Mouse (Mus musculus) heart, embryonic 15.5 days (tissue): ENCODE measurements around the gene Pakap. TPM values are rescaled to one million over a fixed set of nuclear protein-coding genes. Genes with fewer than 3 reads are reported as not detected.

ENCODE experiments used
- ATAC-seq: fragments of 200-750 bp; cut with Nextera tagmentation; replicated peaks from 2 replicates; pipeline ENCODE4 v1.8.0; 2017; ENCODE audit warnings: low read depth, moderate TSS enrichment; ENCODE audit not compliant: insufficient number of reproducible peaks, insufficient read depth, low FRiP score
- H3K27ac ChIP-seq: fragments of 300-500 bp; sonication (generic); 2 replicates; pipeline ENCODE4 v1.5.1; 2015; ENCODE audit warnings: mild to moderate bottlenecking, inconsistent platforms
- H3K27me3 ChIP-seq: fragments of 300-500 bp; sonication (generic); 2 replicates; pipeline ENCODE4 v1.6.1; 2015; ENCODE audit warnings: inconsistent platforms
- H3K36me3 ChIP-seq: fragments of 300-500 bp; sonication (generic); 2 replicates; pipeline ENCODE4 v1.6.1; 2015; ENCODE audit warnings: mild to moderate bottlenecking, inconsistent platforms
- H3K4me1 ChIP-seq: fragments of 300-500 bp; sonication (generic); replicated peaks from 2 replicates; pipeline ENCODE4 v1.6.1; 2015; ENCODE audit warnings: inconsistent platforms
- H3K4me2 ChIP-seq: fragments of 300-500 bp; sonication (generic); 2 replicates; pipeline ENCODE4 v1.6.1; 2015; ENCODE audit warnings: inconsistent platforms, mild to moderate bottlenecking, moderate library complexity
- H3K4me3 ChIP-seq: fragments of 300-500 bp; sonication (generic); 2 replicates; pipeline ENCODE4 v1.5.1; 2015; ENCODE audit warnings: mild to moderate bottlenecking, inconsistent platforms
- H3K9ac ChIP-seq: fragments of 300-500 bp; sonication (generic); 2 replicates; pipeline ENCODE4 v1.6.1; 2015; ENCODE audit warnings: mild to moderate bottlenecking, inconsistent platforms
- H3K9me3 ChIP-seq: fragments of 300-500 bp; sonication (generic); replicated peaks from 2 replicates; pipeline ENCODE4 v1.6.1; 2016; ENCODE audit warnings: inconsistent platforms
- WGBS: fragments of 180-500 bp; shearing (Covaris S2); methylation state at CpG from one replicate; pipeline ENCODE4 v1.1.7; 2015; ENCODE audit warnings: mixed read lengths; 5-methylcytosine and 5-hydroxymethylcytosine counted together
- polyA plus RNA-seq: library from polyadenylated mRNA; unstranded; fragments of >200 nt; fragmentation: Nextera tagmentation; extraction: Ambion mirVana; gene quantifications from 2 replicates; pipeline ENCODE4 v1.2.1, GENCODE M21; 2015

Pakap gene
- polyA plus RNA-seq, 1 experiment from 2014 or later: 57.8 TPM

GRCm38 (mm10) chr4:57788709-57789108 lies 220.7 kb downstream of the Pakap start:
- no peak overlapping the region for H3K27ac ChIP-seq
- H3K4me2 ChIP-seq: no peak overlapping the region
- no peak for ATAC-seq
- H3K36me3 ChIP-seq: no peaks in the 10 kb centered on the region
- no peak overlapping the region for H3K9ac ChIP-seq
- WGBS: 62% methylated on average over 5 of the region's 5 CpGs
- H3K27me3 ChIP-seq: no peaks in the 10 kb centered on the region
- peaks cover 38% of the 10 kb centered on the region for H3K4me1 ChIP-seq
- H3K4me3 ChIP-seq: no peak overlapping the region
- no peaks in the 10 kb centered on the region for H3K9me3 ChIP-seq

GRCm38 (mm10) chr4:57789118-57789517 lies 221.1 kb downstream of the Pakap start:
- no peaks in the 10 kb centered on the region for H3K9me3 ChIP-seq
- no peak for ATAC-seq
- no peaks in the 10 kb centered on the region for H3K27me3 ChIP-seq
- H3K4me1 ChIP-seq: peaks cover 38% of the 10 kb centered on the region
- no peaks in the 10 kb centered on the region for H3K36me3 ChIP-seq
- H3K4me3 ChIP-seq: no peak overlapping the region
- H3K4me2 ChIP-seq: no peak overlapping the region
- no peak overlapping the region for H3K9ac ChIP-seq
- 0 out of 2 replicates have a peak overlapping the region, but pooled peaks have one; percentile 5 for H3K27ac ChIP-seq

- H3K27ac ChIP-seq: peak overlapping the region; percentile 64
- no peak overlapping the region for H3K4me3 ChIP-seq
- peaks cover 44% of the 10 kb centered on the region for H3K4me1 ChIP-seq
- no peak for ATAC-seq
- H3K36me3 ChIP-seq: no peaks in the 10 kb centered on the region
- no peaks in the 10 kb centered on the region for H3K27me3 ChIP-seq
- H3K4me2 ChIP-seq: no peak overlapping the region
- WGBS: 13% methylated on average over 8 of the region's 8 CpGs
- no peak overlapping the region for H3K9ac ChIP-seq
- H3K9me3 ChIP-seq: no peaks in the 10 kb centered on the region
Measured at GRCm38 (mm10) chr4:57793989-57794388, 226.0 kb downstream of the Pakap start.

GRCm38 (mm10) chr4:57794547-57794946 lies 226.6 kb downstream of the Pakap start:
- Histone ChIP-seq H3K27me3 (no peaks in the 10 kb centered on the region), H3K4me3 (no peak overlapping the region), H3K9me3 (no peaks in the 10 kb centered on the region), H3K36me3 (no peaks in the 10 kb centered on the region), H3K9ac (no peak overlapping the region), H3K27ac (peak overlapping the region; percentile 64), H3K4me1 (peaks cover 40% of the 10 kb centered on the region), H3K4me2 (no peak overlapping the region)
- 29% methylated on average over 3 of the region's 3 CpGs for whole genome bisulfite sequencing
- no peak for ATAC-seq

GRCm38 (mm10) chr4:57797548-57798285 lies 229.7 kb downstream of the Pakap start:
- Histone ChIP-seq H3K9ac (no peak overlapping the region), H3K4me3 (no peak overlapping the region), H3K27me3 (no peaks in the 10 kb centered on the region), H3K27ac (peak overlapping the region; percentile 82), H3K9me3 (no peaks in the 10 kb centered on the region), H3K36me3 (no peaks in the 10 kb centered on the region), H3K4me1 (peaks cover 55% of the 10 kb centered on the region), H3K4me2 (peak overlapping the region; percentile 24; the same call in 1 of the 2 replicates)
- WGBS: 44% methylated on average over 9 of the region's 9 CpGs
- ATAC-seq: no peak

GRCm38 (mm10) chr4:57798286-57799018 lies 230.5 kb downstream of the Pakap start:
- peak overlapping the region; percentile 16; the same call in 1 of the 2 replicates for H3K9ac ChIP-seq
- peaks cover 50% of the 10 kb centered on the region for H3K4me1 ChIP-seq
- no peaks in the 10 kb centered on the region for H3K27me3 ChIP-seq
- peak; percentile 73 for ATAC-seq
- H3K27ac ChIP-seq: peak overlapping the region; percentile 82
- no peaks in the 10 kb centered on the region for H3K9me3 ChIP-seq
- 21% methylated on average over 10 of the region's 10 CpGs for WGBS
- H3K36me3 ChIP-seq: no peaks in the 10 kb centered on the region
- peak overlapping the region; percentile 24 for H3K4me2 ChIP-seq
- no peak overlapping the region for H3K4me3 ChIP-seq

- H3K9me3 ChIP-seq: no peaks in the 10 kb centered on the region
- H3K36me3 ChIP-seq: 0 out of 2 replicates have a peak, but pooled peaks cover 1% of the 10 kb centered on the region
- H3K4me1 ChIP-seq: peaks cover 41% of the 10 kb centered on the region
- no peak overlapping the region for H3K4me2 ChIP-seq
- no peak overlapping the region for H3K9ac ChIP-seq
- ATAC-seq: no peak
- peak overlapping the region; percentile 82 for H3K27ac ChIP-seq
- WGBS: 25% methylated on average over 1 of the region's 1 CpGs
- H3K4me3 ChIP-seq: no peak overlapping the region
- no peaks in the 10 kb centered on the region for H3K27me3 ChIP-seq
Measured at GRCm38 (mm10) chr4:57799297-57799696, 231.3 kb downstream of the Pakap start.

GRCm38 (mm10) chr4:57801239-57801638 lies 233.3 kb downstream of the Pakap start:
- Histone ChIP-seq H3K9ac (no peak overlapping the region), H3K9me3 (no peaks in the 10 kb centered on the region), H3K4me3 (no peak overlapping the region), H3K27ac (peak overlapping the region; percentile 55), H3K4me1 (peaks cover 43% of the 10 kb centered on the region), H3K4me2 (no peak overlapping the region), H3K27me3 (no peaks in the 10 kb centered on the region), H3K36me3 (0 out of 2 replicates have a peak, but pooled peaks cover 4% of the 10 kb centered on the region)
- 45% methylated on average over 7 of the region's 7 CpGs for WGBS
- no peak for ATAC-seq

- Histone ChIP-seq H3K27ac (0 out of 2 replicates have a peak overlapping the region, but pooled peaks have one; percentile 24), H3K36me3 (0 out of 2 replicates have a peak, but pooled peaks cover 4% of the 10 kb centered on the region), H3K27me3 (no peaks in the 10 kb centered on the region), H3K4me2 (no peak overlapping the region), H3K9ac (no peak overlapping the region), H3K9me3 (no peaks in the 10 kb centered on the region), H3K4me3 (no peak overlapping the region), H3K4me1 (peaks cover 43% of the 10 kb centered on the region)
- WGBS: 91% methylated on average over 5 of the region's 5 CpGs
- ATAC-seq: no peak
Measured at GRCm38 (mm10) chr4:57801986-57802385, 234.0 kb downstream of the Pakap start.

- Histone ChIP-seq H3K36me3 (0 out of 2 replicates have a peak, but pooled peaks cover 4% of the 10 kb centered on the region), H3K9ac (no peak overlapping the region), H3K4me2 (no peak overlapping the region), H3K9me3 (no peaks in the 10 kb centered on the region), H3K27ac (0 out of 2 replicates have a peak overlapping the region, but pooled peaks have one; percentile 24), H3K4me3 (no peak overlapping the region), H3K27me3 (no peaks in the 10 kb centered on the region), H3K4me1 (peaks cover 43% of the 10 kb centered on the region)
- 57% methylated on average over 3 of the region's 3 CpGs for WGBS
- ATAC-seq: no peak
Measured at GRCm38 (mm10) chr4:57802411-57802810, 234.4 kb downstream of the Pakap start.

- peak overlapping the region; percentile 52 for H3K27ac ChIP-seq
- 36% methylated on average over 6 of the region's 6 CpGs for WGBS
Measured at GRCm38 (mm10) chr4:57804902-57805301, 236.9 kb downstream of the Pakap start.

More at GRCm38 (mm10) chr4:57804902-57805301, 236.9 kb downstream of the Pakap start:
- Histone ChIP-seq H3K9ac (no peak overlapping the region), H3K4me2 (no peak overlapping the region), H3K36me3 (peaks cover 4% of the 10 kb centered on the region; the same call in 1 of the 2 replicates), H3K4me3 (no peak overlapping the region), H3K9me3 (no peaks in the 10 kb centered on the region), H3K27me3 (no peaks in the 10 kb centered on the region), H3K4me1 (peaks cover 26% of the 10 kb centered on the region)
- no peak for ATAC-seq
